Mouse (Mus musculus) ovary, adult 18-20 months (tissue): Measurements from ENCODE around the gene Map3k4.

Source experiments
- DNase-seq: peaks from one replicate; pipeline ENCODE4 v3.0.0; 2022; ENCODE audit warnings: low spot score, mixed read lengths

The Map3k4 gene

DNA sequence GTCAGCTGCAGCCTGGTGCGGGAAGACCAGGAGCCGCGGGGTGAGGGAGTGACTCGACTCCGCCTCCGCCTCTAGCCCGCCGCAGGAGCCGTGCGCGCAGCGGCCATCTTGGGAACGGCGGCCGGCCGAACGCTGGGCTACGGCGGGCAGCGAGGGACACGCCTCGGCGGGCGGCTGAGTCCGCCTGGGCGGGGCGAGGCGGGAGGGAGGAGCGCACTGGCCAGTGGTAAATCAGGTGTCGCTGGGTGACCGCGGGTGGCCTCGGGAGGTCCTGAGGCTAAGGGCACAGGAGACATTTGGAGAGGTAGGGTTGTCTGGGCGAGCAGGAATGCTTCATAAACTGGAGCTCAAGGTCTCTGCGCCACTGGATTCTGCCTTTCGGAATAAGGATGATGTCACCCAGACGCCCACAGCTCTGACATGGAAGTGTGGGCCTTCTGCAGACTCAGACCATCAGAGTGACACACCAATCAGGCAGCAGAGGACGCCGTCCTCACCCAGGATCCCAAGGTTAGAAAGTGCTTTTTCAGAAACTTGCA lies at the start of gene Map3k4:
Gene Map3k4, minus strand, starts transcription at position 134 of the 539 bp plus-strand sequence.
- DNase-seq, result peak; percentile 87

DNA sequence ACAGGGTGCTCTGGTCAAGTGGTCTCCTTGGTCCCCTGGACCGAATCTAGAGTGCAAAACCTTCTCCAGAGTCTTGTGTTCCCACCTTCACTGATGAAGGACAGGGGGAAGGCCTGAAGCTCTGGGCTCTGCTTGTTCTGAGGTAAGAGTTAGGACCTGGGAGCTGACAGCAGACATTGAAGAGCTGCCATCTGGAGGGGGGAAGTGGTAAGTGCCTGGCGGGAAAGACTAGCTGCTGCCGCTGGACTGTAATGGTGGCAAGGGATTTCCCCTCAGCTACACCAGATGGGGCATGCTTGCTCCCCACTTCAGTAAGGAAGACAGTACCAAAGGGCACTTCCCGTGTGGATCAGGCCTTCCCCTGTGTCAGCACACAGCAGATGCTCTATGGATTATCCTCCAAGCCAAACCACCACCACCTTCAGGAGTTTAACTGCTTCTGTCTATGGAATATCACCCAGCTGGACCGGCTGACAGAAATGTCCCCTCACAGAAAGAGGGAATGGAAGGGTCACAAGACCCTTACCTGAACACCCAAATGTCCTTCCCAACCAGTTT lies 48.9 kb upstream of the Map3k4 start:
- peak; percentile 50 for DNase-seq

DNA sequence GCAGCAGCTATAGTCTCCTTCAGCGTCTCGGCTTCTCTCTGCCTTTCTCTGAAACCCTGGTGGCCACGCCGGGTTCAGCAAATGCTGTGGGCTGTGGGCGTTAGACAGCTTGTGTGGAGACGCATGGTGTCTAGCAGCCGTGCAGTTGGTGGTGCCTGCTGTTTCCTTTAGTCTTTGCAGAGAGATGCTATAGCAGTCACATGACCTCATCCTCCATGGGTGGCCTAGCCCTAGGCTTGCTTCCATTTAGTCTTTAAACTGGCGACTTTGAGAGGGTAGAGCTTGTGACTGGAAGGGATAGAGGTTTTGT lies 45.8 kb upstream of the Map3k4 start:
- no peak for DNase-seq

DNA sequence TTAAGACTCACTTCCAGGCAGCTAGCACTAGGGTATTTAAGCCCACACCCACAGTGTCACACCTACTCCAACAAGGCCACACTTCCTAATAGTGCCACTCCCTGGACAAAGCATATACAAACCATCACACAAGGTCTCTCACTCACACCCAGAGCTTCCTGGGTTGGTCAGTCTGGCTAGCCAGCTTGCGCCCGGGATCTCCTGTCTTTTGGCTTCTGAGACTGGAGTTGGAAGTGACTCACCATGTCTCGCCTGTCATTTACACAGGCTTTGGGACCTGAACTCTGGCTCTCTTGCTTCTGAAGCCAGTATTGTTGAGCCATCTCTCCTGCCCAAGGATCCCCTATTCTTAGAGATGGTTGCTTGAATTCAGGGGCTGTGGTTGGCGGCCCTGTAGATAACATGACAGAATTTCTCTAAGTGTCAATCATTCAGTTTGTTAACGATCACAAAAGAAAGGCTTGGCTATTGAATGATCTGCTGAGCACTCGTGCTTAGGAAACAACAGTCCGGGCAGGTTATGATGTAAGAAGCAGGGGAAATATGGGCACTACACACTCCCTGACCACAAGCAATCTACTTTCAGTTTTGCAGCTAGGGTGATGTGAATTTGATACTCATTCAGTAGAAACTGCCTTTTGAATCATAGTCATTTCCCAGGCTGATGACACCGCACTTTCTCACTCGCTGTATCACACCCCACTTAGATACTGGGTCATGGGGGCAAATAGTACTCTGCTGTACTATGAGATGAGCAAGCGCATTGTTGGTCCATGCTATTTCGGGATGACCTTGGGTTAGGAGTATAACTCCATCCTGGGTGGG lies 45.2 kb upstream of the Map3k4 start:
- no peak for DNase-seq

DNA sequence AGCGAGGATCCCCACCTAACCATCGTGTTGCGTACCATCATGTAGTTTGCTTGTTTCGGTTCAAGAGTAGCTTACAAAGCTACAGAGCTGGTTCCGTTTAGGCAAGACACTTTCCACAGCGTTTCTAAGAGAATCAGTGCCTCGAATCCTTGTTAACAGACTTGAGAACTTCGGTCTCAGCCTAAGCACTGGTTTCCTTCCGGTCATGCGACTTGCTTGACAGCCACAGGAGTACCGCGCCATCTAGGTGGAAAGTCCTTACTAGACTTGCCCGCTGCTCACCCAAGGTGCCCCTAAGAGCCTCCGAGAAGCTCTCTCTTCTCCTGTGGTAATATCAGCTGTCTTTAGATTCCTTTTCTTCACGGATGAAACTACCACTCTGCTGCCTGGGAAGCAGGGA lies 41.3 kb upstream of the Map3k4 start:
- no peak for DNase-seq

DNA sequence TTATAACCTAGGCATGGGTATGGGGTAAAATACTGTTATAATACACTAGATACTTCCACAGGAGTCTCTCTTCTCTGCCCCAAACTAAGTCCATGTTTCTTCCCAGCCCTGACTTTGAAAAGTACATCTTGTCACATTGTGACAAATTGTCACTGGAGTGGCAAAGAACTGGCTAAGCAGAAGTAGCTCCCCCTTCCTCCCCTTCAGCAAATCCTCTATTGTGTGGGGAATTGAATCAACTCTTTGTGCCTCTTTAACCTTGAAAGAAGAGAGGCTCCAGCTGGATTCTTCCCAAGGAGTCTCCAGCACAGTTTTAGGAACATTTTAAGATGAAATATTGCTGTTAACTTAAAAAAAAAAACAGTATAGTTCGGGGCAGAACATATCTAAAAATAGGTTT lies 34.2 kb upstream of the Map3k4 start:
- no peak for DNase-seq

DNA sequence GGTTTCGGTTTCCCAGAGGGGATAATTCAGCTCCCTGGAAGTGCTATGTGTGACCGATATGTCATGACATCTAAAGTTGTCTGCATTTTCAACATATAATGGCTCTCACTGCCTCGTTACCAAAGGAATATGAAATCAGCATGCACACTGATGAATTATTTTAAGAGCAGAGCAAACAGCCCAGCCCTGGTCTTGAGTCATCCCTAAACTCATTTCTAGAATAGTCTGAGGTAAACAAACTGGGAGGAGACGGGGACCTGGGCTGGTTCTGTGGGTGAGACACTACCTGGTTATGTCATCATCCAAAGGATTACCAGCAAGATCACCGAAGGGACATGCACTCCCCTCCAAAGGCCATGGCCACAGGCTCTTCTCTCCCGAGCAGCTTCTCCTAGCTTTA lies 33.0 kb upstream of the Map3k4 start:
- DNase-seq, result no peak

DNA sequence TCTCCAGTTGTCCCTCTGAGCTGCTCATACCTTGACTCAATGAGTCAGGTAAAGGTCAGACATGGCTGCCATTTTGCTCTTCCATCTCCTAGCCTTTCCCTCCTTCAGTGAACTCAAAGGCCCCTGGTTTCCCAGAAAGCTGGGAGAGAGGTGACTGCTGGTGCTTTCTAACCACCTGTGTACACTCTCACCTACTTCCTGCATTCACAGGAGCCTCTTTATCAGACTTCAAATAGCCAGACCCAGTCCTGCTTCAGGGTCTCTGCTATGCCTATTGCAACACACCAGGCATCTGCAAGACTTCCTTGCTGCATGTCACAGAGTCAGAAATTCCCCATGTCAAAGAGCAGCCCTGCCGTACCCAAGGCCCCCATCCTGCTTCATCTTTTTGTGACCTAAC lies 28.9 kb upstream of the Map3k4 start:
- DNase-seq, result no peak

DNA sequence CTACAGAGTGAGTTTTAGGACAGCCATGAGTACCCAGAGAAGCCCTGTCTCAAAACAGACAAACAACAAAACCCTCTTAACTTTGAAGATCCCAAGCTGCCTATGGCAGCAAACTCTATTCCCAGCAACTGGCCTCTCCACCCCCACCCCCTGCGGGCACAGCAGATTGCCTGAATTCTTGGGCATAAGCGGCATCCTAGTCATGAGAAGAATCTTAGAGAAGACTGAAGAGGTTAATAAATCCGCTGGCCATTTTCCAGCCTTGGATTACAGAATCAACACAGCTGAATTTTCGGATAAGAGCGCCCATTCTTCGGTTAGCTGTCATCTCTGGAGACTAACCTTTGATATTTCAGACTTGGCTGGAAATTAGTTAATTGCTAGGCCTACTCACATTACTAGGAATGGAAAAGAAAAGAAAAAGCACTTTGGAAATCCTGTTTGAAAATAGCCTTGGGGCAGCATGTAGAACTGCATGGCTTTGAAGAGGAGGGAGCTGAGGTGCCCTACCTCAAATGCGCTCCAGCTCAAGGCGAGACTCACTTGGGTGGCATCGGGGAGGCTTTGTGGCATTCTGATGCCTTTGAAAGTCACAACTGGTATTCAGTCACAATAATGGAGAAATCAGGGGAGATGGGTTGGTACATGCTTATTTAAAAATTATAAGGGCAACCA lies 25.2 kb upstream of the Map3k4 start:
- no peak for DNase-seq

DNA sequence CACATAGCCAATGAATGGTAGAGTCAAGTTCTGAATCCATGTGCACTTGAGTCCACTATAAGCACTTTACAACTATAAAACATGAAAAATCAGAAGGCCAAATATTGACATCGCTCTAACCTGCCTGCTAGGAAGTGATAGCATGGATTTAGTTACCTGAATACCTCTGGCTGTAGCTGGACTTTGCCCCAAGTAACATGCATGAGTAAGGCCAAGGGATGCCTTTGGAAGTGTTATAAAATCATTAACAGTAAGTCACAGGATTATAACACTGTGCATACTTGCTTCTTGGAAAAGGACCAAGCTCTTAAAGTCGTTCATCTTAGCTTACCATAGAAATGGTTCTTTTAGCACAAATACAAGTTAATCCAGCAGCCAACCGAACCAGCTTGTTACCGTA lies 18.6 kb upstream of the Map3k4 start:
- DNase-seq, result no peak

DNA sequence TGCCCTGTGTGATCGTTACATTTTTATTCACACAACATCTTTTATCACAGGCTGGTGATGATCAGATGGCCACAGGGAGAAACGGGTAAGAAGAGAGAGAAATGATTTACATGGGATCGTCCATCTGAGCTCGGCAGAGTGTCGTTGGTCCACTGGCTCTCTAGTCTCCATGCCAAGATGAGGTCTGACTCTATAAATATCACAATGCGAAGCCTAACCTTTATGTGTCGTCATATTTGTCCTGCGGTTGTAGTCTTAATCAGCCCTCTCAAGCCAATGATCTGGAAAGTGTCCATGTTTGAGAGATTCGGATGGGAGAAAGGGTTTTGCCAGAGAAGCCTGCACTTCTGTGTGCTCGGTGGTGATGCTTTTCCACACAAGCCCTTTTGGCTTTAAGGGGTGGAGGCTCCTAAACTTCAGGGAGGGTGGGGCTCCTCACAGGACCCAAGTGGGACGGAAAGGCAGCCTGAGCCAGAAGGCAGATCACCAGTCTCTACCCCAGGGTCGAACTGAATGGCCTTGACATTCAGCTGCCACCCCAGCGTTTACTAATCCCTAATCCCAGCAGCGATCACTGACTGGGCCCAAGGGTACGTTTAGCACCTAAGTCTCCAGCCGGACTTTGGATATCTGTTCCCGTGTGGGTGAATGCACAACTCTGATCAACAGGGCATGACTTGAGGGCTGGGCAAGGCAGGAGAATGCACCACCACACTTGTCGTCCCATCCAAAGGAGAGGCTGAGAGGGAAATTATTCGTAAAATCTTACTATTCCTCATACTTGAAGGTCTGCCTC lies 17.7 kb upstream of the Map3k4 start:
- DNase-seq, result no peak

DNA sequence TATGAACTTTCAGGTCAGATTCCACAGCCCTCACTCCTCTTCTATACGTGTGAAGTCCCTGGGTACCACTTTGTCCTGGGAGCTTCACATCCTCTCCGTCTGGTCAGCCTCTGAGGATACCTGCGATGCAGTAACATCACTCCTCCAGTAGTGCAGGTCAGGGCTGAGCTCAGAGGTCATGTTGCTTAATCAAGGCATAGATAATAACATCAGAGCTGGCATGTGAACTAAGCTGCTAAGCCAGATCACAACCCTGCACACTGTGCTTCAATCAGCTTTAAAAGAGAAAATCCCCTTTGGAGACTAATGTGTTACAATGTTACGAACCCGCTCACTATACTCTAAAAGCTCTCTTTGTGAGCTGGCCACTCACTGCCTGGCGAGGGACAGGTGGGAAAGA lies 16.5 kb upstream of the Map3k4 start:
- no peak for DNase-seq

DNA sequence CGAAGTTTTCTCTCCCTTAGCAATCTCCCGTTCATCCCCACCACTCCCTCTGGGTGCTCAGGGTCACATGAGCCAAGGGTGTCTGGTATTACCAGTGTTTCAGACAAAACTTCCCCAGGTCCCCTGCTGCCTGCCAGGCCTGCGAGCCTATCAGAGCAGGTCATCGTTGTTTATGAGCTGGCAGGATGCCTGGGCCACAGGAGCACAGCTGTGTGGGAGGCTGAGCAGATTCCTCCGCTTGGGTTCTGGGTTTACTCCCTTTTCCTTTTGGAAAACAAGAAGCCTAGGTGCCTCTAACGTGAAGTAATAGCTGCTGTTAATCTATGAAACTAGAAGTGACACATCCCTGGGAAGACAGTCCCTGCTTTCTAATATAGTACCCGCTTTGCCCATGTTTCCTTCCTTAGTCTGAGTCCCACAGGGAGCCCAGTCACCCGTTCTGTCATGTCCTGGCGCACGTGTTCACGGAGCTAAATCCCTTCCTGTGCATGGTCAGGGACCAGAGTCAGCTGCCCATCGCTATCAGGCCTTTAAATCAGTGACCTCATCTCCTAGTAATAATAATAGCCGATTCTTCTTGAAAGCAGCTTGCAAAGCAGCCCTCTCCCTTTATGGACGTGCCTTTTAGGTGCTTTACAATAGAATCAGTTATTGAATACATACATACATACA lies 9.4 kb upstream of the Map3k4 start:
- DNase-seq, result peak; percentile 88

DNA sequence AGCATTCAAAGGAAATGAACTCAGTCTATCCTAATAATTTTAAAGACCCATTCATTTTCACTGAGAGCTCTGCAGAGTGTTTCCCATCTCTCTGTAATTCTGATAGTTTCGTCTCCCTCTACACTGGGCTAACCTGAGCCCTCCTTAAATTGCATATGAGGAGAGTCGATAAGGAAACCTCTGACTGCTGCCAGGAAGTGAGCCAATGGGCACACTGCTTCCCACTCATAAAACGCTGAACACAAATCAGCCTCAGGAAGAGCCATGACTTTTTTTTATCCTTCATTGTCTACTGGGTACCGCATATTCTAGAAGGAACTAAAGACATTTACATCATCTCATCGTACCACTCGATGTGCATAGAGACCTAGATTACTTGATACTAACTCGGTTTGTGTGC lies 1.2 kb upstream of the Map3k4 start:
- no peak for DNase-seq

DNA sequence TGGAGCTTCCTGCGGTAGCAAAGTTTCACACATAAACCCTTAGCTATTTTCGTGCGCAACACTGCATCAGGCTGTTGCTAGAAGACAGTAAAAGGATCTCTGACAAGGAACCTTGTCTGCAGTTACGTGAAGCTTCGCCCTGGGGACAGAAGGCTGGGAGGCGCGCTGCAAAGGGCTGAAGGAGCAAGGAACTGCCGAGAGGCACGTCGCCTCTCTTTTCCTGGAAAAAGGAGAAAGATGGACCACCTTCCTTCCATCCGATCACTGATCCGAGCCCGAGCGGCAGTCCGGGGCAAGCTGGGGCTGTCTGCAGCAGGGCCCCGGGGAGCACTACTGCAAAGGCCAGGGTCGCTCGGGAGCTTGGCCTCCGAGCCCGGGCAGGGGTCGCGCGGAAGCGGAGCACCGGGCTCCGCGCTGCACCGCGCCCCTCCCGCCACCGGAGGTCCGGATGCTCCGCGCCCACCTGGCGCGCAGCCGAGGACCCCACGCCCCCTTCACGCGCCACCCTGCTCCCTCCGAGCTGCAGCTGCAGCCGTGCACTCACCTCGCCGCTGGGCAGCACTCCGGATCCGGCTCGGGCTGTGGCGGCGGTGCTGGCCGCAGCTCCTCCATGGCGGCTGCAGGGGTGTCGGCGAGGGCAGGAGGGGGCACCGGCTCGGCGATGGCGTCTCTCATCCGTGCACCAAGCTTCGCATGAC lies 493 bp downstream of the Map3k4 start:
- no peak for DNase-seq

DNA sequence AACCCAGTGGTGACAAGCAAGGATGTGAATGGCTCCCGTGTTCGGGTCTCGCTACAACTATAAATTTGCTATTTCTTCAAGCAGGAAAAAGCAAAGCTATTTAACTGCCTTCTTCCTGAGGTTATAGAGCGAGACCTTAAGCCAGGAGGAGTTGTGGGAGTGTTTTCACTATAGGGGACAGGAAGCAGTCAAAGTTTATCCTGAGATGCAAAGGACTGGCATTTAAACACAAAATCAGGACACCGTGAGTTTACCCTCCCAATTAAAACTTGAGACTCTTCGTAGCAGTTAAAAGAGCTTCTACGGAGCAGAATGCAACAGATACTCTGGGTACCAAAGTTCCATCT lies 1.0 kb downstream of the Map3k4 start:
- DNase-seq, result no peak

DNA sequence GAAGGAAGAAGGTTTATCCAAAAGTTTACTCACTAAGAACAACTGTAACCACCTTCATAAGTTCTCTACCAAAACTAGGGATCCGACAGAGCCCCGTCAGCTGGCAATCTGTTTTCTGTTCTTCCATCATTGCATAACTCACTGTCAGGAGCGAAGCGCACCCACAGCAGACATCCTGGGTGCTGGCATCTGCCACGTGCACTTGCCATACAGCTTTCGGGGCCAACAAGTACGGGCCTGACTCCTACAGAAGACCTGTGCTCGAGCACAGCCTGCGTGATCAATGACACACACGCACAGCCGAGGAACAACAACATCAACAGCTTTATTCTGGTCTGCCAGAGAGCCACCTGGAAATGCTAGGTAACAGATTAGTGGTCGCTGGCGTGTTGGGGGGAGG lies 2.3 kb downstream of the Map3k4 start:
- DNase-seq, result no peak

DNA sequence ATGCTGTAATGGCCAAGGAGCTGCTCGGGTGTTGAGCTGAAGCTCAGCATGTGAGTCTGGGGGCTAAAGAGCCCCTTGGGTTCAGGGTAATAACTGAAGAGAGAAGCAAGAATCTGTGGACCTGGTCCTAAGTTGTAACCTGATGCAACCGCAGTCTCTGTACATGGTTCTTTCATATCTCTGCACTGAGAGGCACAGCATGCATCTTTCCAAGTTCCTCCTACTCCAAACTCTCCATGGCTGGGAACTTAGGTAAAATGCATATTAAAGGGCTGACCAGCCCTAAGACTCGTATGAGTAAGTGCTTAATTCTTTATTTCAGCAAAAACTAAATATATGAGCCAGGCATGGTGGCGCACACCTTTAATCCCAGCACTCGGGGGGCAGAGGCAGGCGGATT lies 6.3 kb downstream of the Map3k4 start:
- DNase-seq, result no peak

DNA sequence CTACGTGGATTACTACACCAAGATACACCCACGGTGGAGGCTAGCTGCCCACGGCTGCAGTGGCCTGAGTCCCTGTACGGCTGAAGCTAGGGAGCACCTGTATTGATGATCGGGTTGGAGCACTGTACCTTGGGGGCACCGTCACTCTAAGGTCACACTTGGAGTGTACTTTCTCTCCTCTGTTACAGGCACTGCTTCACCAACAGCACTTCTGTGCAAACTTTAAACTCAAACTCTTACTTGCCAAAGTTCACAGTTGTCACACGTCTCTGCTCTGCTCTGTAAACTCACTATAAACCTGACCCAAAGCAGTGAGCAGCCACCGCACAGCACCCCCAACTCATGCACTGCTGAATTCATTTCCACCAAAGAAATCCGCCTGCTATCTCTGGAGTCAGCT lies 9.1 kb downstream of the Map3k4 start:
- DNase-seq, result no peak

DNA sequence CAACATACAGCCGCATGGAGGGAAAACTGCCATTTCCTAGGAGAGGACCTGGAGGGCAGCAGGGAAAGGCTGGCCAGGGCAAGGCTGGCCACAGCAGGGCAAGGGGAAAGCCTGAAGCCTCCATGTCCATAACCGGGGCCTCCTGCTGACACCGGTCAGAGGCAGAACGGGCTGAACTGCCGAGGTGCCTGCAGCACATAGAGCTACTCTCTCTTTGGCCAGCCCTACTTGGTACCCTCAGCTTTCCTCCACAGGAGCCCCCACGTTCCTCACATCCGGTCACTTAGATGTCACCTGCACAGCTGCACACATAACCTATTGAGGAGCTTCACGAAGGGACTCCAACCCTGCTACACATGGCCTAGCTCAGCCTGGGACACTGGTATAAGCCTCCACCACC lies 9.5 kb downstream of the Map3k4 start:
- no peak for DNase-seq
